Mouse (Mus musculus) forebrain, embryonic 11.5 days (tissue): Measurements from ENCODE around the gene Rnf145. TPM values are rescaled to one million over a fixed set of nuclear protein-coding genes. Genes with fewer than 3 reads are reported as not detected.

ENCODE experiments used
- ATAC-seq: fragments of 200-750 bp; cut with Nextera tagmentation; replicated peaks from 2 replicates; pipeline ENCODE4 v1.8.0; 2017; ENCODE audit warnings: moderate TSS enrichment; ENCODE audit not compliant: low FRiP score
- DNase-seq: peaks from one replicate; pipeline ENCODE4 v3.0.0-alpha.2; 2017; ENCODE audit warnings: low spot score
- H3K27ac ChIP-seq: fragments of 300-500 bp; sonication (generic); 2 replicates; pipeline ENCODE4 v1.5.1; 2014; ENCODE audit warnings: low read depth, low read length
- H3K27me3 ChIP-seq: fragments of 300-500 bp; sonication (generic); 2 replicates; pipeline ENCODE4 v1.6.1; 2014; ENCODE audit warnings: mild to moderate bottlenecking, low read length, mixed read lengths; ENCODE audit not compliant: control insufficient read depth, insufficient read depth
- H3K36me3 ChIP-seq: fragments of 300-500 bp; sonication (generic); 2 replicates; pipeline ENCODE4 v1.6.1; 2014; ENCODE audit warnings: mild to moderate bottlenecking, low read length, moderate library complexity, mixed read lengths; ENCODE audit not compliant: control insufficient read depth, insufficient read depth
- H3K4me1 ChIP-seq: fragments of 300-500 bp; sonication (generic); replicated peaks from 2 replicates; pipeline ENCODE4 v1.6.1; 2014; ENCODE audit warnings: low read length, mixed read lengths; ENCODE audit not compliant: control insufficient read depth, insufficient read depth
- H3K4me2 ChIP-seq: fragments of 300-500 bp; sonication (generic); 2 replicates; pipeline ENCODE4 v1.6.1; 2014; ENCODE audit warnings: low read depth, mild to moderate bottlenecking, low read length, moderate library complexity, mixed read lengths; ENCODE audit not compliant: severe bottlenecking
- H3K4me3 ChIP-seq: fragments of 300-500 bp; sonication (generic); 2 replicates; pipeline ENCODE4 v1.5.1; 2014; ENCODE audit warnings: low read depth, low read length
- H3K9ac ChIP-seq: fragments of 300-500 bp; sonication (generic); 2 replicates; pipeline ENCODE4 v1.6.1; 2014; ENCODE audit warnings: low read length
- H3K9me3 ChIP-seq: fragments of 300-500 bp; sonication (generic); 2 replicates; pipeline ENCODE4 v1.6.1; 2016; ENCODE audit warnings: low read length, mixed read lengths; ENCODE audit not compliant: control insufficient read depth
- WGBS: fragments of 180-500 bp; shearing (Covaris S2); extraction: QIAGEN DNeasy Blood & Tissue Kit; methylation state at CpG from one replicate; pipeline ENCODE4 v1.1.7; 2014; 5-methylcytosine and 5-hydroxymethylcytosine counted together
- polyA plus RNA-seq: library from polyadenylated mRNA; unstranded; fragments of >200 nt; fragmentation: Nextera tagmentation; extraction: Ambion mirVana; gene quantifications from 2 replicates; pipeline ENCODE4 v1.2.1, GENCODE M21; 2014

The Rnf145 gene
- polyA plus RNA-seq, 1 experiment from 2014 or later, result 124 TPM

GRCm38 (mm10) chr11:44480246-44480645, 38.5 kb upstream of the Rnf145 start:
- WGBS, result 88% methylated on average over 6 of the region's 6 CpGs

GRCm38 (mm10) chr11:44485089-44485736, 33.6 kb upstream of the Rnf145 start:
- Histone ChIP-seq H3K27ac (no peak overlapping the region), H3K9me3 (no peaks in the 10 kb centered on the region), H3K9ac (no peak overlapping the region), H3K4me3 (no peak overlapping the region), H3K4me2 (no peak overlapping the region), H3K27me3 (no peaks in the 10 kb centered on the region), H3K36me3 (no peaks in the 10 kb centered on the region), H3K4me1 (no peaks in the 10 kb centered on the region)
- DNase-seq (no peak), ATAC-seq (no peak)
- WGBS, result 93% methylated on average over 7 of the region's 7 CpGs

More at GRCm38 (mm10) chr11:44480246-44480645, 38.5 kb upstream of the Rnf145 start:
- no peaks in the 10 kb centered on the region for H3K36me3 ChIP-seq
- no peak overlapping the region for H3K9ac ChIP-seq
- ATAC-seq, result no peak
- no peaks in the 10 kb centered on the region for H3K4me1 ChIP-seq
- no peaks in the 10 kb centered on the region for H3K9me3 ChIP-seq
- no peak for DNase-seq
- no peaks in the 10 kb centered on the region for H3K27me3 ChIP-seq
- H3K4me2 ChIP-seq, result no peak overlapping the region
- no peak overlapping the region for H3K27ac ChIP-seq
- no peak overlapping the region for H3K4me3 ChIP-seq

DNA sequence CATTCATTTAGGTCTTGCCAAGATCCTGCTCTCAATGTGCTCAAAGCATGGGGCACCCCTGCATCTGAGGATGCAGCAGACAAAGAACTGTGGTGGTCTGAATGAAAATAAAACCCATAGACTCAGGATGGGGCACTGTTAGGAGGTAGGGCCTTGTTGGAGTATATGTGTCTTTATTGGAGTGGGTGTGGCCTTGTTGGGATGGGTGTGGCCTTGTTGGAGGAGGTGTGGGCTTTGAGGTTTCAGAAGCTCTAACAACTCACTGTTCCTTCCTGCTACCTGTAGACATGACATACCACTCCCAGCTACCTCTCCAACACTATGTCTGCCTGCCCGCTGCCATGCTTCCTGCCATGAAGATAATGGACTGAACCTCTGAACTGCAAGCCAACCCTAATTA, 29.6 kb upstream of the Rnf145 start:
- no peak for ATAC-seq
- no peaks in the 10 kb centered on the region for H3K27me3 ChIP-seq
- H3K4me2 ChIP-seq, result no peak overlapping the region
- no peak overlapping the region for H3K9ac ChIP-seq
- H3K27ac ChIP-seq, result no peak overlapping the region
- no peaks in the 10 kb centered on the region for H3K9me3 ChIP-seq
- no peaks in the 10 kb centered on the region for H3K36me3 ChIP-seq
- no peak for DNase-seq
- no peak overlapping the region for H3K4me3 ChIP-seq
- no peaks in the 10 kb centered on the region for H3K4me1 ChIP-seq
- 91% methylated on average over 1 of the region's 1 CpGs for WGBS

- Histone ChIP-seq H3K36me3 (no peaks in the 10 kb centered on the region), H3K9ac (no peak overlapping the region), H3K4me3 (no peak overlapping the region), H3K9me3 (no peaks in the 10 kb centered on the region), H3K4me1 (no peaks in the 10 kb centered on the region), H3K27me3 (no peaks in the 10 kb centered on the region), H3K27ac (no peak overlapping the region), H3K4me2 (no peak overlapping the region)
- DNase-seq, result no peak
- no peak for ATAC-seq
- 84% methylated on average over 5 of the region's 5 CpGs for WGBS
Observed at GRCm38 (mm10) chr11:44494643-44495323, 24.0 kb upstream of the Rnf145 start.

GRCm38 (mm10) chr11:44496217-44496616, 22.5 kb upstream of the Rnf145 start:
- 63% methylated on average over 3 of the region's 3 CpGs for whole genome bisulfite sequencing
- no peak overlapping the region for H3K27ac ChIP-seq
- no peak overlapping the region for H3K9ac ChIP-seq
- no peak overlapping the region for H3K4me2 ChIP-seq
- H3K4me1 ChIP-seq, result no peaks in the 10 kb centered on the region
- H3K27me3 ChIP-seq, result no peaks in the 10 kb centered on the region
- no peaks in the 10 kb centered on the region for H3K36me3 ChIP-seq
- H3K9me3 ChIP-seq, result no peaks in the 10 kb centered on the region
- ATAC-seq (no peak), DNase-seq (no peak)
- no peak overlapping the region for H3K4me3 ChIP-seq

DNA sequence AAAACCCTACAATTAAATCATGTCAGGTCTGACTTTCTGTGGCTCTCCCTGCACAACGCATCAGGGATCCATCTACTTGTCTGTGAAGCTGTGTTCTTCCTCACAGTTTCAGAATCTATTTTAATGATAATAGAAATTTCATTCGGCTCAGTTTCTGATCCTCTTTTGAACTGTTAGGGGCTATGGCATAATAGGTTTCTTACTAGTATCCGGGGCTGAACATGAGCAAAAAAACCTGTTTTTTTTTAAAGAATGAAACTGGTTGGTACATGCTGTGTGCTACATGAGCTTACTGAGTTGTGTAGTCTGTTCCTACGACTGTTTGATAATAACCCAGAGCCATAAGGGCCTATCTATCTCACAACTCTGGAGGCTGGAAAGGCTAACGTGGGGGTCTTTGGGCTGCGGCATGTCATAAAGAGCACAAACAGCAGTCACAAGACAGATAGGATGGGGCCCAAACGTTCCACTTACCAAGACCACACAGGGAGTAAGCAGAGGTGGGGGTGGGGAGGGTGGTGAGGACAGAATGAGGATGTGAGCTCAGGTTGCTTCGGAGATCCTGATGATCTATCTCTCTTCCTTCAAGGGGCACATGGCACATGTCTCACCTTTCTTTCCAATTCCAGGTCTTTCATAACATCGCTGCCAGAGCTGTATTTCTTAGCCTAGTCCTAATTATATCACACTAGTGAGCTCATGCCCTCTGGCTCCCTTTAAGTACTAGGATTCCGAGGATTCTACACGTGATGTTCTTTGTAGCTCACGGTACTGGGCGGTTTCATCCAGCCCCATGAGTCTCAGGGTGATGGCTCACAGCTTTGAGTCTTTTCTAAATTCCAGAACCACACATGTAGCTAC, 20.1 kb upstream of the Rnf145 start:
- H3K36me3 ChIP-seq, result no peaks in the 10 kb centered on the region
- WGBS, result 79% methylated on average over 13 of the region's 13 CpGs
- no peak overlapping the region for H3K4me3 ChIP-seq
- DNase-seq (no peak), ATAC-seq (no peak)
- no peak overlapping the region for H3K9ac ChIP-seq
- no peaks in the 10 kb centered on the region for H3K27me3 ChIP-seq
- H3K27ac ChIP-seq, result no peak overlapping the region
- H3K4me2 ChIP-seq, result no peak overlapping the region
- no peaks in the 10 kb centered on the region for H3K4me1 ChIP-seq
- H3K9me3 ChIP-seq, result no peaks in the 10 kb centered on the region

DNA sequence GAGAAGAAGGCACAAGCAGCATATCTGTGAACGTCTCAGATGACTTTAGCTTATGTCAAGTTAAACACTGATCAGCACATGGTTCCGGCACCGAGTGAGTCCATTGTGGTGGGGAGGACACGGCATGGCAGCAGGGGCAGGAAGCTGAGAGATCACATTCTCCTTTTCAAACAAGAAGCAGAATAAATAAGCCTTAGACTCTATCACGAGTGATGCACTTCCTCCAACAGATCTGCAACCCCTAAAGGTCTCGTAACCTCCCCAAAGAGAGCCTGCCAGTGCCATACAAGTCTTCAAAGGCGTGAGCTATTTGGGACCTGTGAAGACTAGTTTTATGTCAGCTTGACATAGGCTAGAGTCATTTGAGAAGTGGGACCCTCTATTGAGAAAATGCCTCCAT, 17.8 kb upstream of the Rnf145 start:
- 82% methylated on average over 7 of the region's 7 CpGs for WGBS
- no peak overlapping the region for H3K4me2 ChIP-seq
- no peak overlapping the region for H3K27ac ChIP-seq
- ATAC-seq (no peak), DNase-seq (no peak)
- H3K9ac ChIP-seq, result no peak overlapping the region
- H3K9me3 ChIP-seq, result no peaks in the 10 kb centered on the region
- H3K36me3 ChIP-seq, result no peaks in the 10 kb centered on the region
- H3K27me3 ChIP-seq, result no peaks in the 10 kb centered on the region
- no peak overlapping the region for H3K4me3 ChIP-seq
- H3K4me1 ChIP-seq, result no peaks in the 10 kb centered on the region

GRCm38 (mm10) chr11:44501477-44501876, 17.3 kb upstream of the Rnf145 start:
- DNase-seq (no peak), ATAC-seq (no peak)
- WGBS, result 94% methylated on average over 2 of the region's 2 CpGs
- Histone ChIP-seq H3K4me3 (no peak overlapping the region), H3K27me3 (no peaks in the 10 kb centered on the region), H3K4me1 (no peaks in the 10 kb centered on the region), H3K4me2 (no peak overlapping the region), H3K27ac (no peak overlapping the region), H3K9me3 (no peaks in the 10 kb centered on the region), H3K36me3 (no peaks in the 10 kb centered on the region), H3K9ac (no peak overlapping the region)
